Comparison of ENCODE assay signal across 9 mouse cellular contexts in genomic region chr1:125729731-125730536, GRCm38 (mm10). TPM values are rescaled to one million over a fixed set of nuclear protein-coding genes. Genes with fewer than 3 reads are reported as not detected.
DNase-seq lines count a peak whose midpoint lies in the region; ATAC-seq and TF ChIP-seq lines count a peak whose summit lies in the region.
"Had no signal": no experiment of that assay in that cellular context is flagged by ENCODE, and none has a peak within 500 bp of the region (broad histone marks: within the 10 kb centered on the region; RNA-seq: fewer than 3 reads in every experiment).

No protein-coding gene starts in this region.

- no peak overlapping the region for H3K9ac ChIP-seq in forebrain, embryonic 12.5 days
- H3K9ac ChIP-seq in heart, adult 2 months (ENCODE audit: low read depth, low read length) = no peak overlapping the region
- H3K9ac ChIP-seq: liver, embryonic 13.5 days had no signal

- no peaks in the 10 kb centered on the region for H3K79me2 ChIP-seq in heart, adult 2 months (replicated peaks; ENCODE audit: control insufficient read depth, insufficient read depth, low read length)

- ATAC-seq in forebrain, embryonic 12.5 days (ENCODE audit: low FRiP score) = peak; percentile 63
- ATAC-seq in megakaryocyte, adult 5-6 weeks (ENCODE audit: poor library complexity, severe bottlenecking) = no peak

- TF ChIP-seq EP300 in heart, adult 2 months (IDR thresholded peaks at IDR 0.05; ENCODE audit: insufficient read depth, low read depth, low read length) = no peak

- intact Hi-C loops in heart, adult 2 months (cut with DNase I) = no loop called here

- no peaks in the 10 kb centered on the region for H3K9me3 ChIP-seq in forebrain, embryonic 12.5 days
- H3K9me3 ChIP-seq in midbrain, embryonic 10.5 days (replicated peaks) = no peaks in the 10 kb centered on the region
- H3K9me3 ChIP-seq: liver, embryonic 13.5 days had no signal

- TF ChIP-seq CTCF in heart, adult 2 months (IDR thresholded peaks at IDR 0.05) = no peak

- WGBS in forebrain, embryonic 12.5 days = 52% methylated on average over 13 of the region's 13 CpGs
- 67% methylated on average over 13 of the region's 13 CpGs for WGBS in midbrain, embryonic 10.5 days
- WGBS in heart, adult 2 months = 76% methylated on average over 13 of the region's 13 CpGs

- no peak overlapping the region for H3K4me3 ChIP-seq in forebrain, embryonic 12.5 days (replicated peaks)
- no peak overlapping the region for H3K4me3 ChIP-seq in midbrain, embryonic 10.5 days
- no peak overlapping the region for H3K4me3 ChIP-seq in heart, adult 2 months
- H3K4me3 ChIP-seq: liver, embryonic 13.5 days had no signal

- H3K36me3 ChIP-seq in forebrain, embryonic 12.5 days (replicated peaks) = no peaks in the 10 kb centered on the region
- no peaks in the 10 kb centered on the region for H3K36me3 ChIP-seq in midbrain, embryonic 10.5 days
- H3K36me3 ChIP-seq in heart, adult 2 months (ENCODE audit: control insufficient read depth, insufficient read depth, low read length) = no peaks in the 10 kb centered on the region
- H3K36me3 ChIP-seq: liver, embryonic 13.5 days had no signal

- no peaks in the 10 kb centered on the region for H3K27me3 ChIP-seq in forebrain, embryonic 12.5 days
- no peaks in the 10 kb centered on the region for H3K27me3 ChIP-seq in midbrain, embryonic 10.5 days (ENCODE audit: low read depth, poor library complexity, severe bottlenecking)
- no peaks in the 10 kb centered on the region for H3K27me3 ChIP-seq in heart, adult 2 months (ENCODE audit: control insufficient read depth, insufficient read depth, low read length)
- H3K27me3 ChIP-seq: liver, embryonic 13.5 days had no signal

- no peak for TF ChIP-seq POLR2A in heart, adult 2 months (IDR thresholded peaks at IDR 0.05; ENCODE audit: insufficient read depth, low read depth, low read length)

- no peak overlapping the region for H3K27ac ChIP-seq in forebrain, embryonic 12.5 days
- no peak overlapping the region for H3K27ac ChIP-seq in midbrain, embryonic 10.5 days (replicated peaks)
- H3K27ac ChIP-seq in heart, adult 2 months = no peak overlapping the region
- H3K27ac ChIP-seq: liver, embryonic 13.5 days had no signal

- no peak overlapping the region for H3K4me2 ChIP-seq in forebrain, embryonic 12.5 days
- H3K4me2 ChIP-seq: liver, embryonic 13.5 days had no signal

- peak; percentile 26 for DNase-seq in thymus, postnatal 4 days
- DNase-seq in thymus, adult 18-20 months = no peak
- DNase-seq in midbrain, embryonic 10.5 days (ENCODE audit: low spot score) = peak; percentile 26
- no peak for DNase-seq in heart, adult 2 months
- no peak for DNase-seq in right cerebral cortex, postnatal 14 days
- DNase-seq: liver, embryonic 13.5 days had no signal

- peaks cover 7% of the 10 kb centered on the region; the same call in 1 of the 2 replicates for H3K4me1 ChIP-seq in forebrain, embryonic 12.5 days
- H3K4me1 ChIP-seq in midbrain, embryonic 10.5 days = no peaks in the 10 kb centered on the region
- H3K4me1 ChIP-seq in heart, adult 2 months (ENCODE audit: control insufficient read depth, insufficient read depth, low read length) = no peaks in the 10 kb centered on the region
- H3K4me1 ChIP-seq: liver, embryonic 13.5 days had no signal

RNA-seq across cellular contexts. Expression of gene Gpr39, which starts 53.1 kb away (rescaled TPM):
- polyA plus RNA-seq in forebrain, embryonic 12.5 days (2016; fragmentation: Nextera tagmentation; extraction: Ambion mirVana) = not detected in 2 replicates
- polyA plus RNA-seq in midbrain, embryonic 10.5 days (2016; fragmentation: Nextera tagmentation; extraction: Ambion mirVana) = not detected in 2 replicates
- not detected in 2 replicates for total RNA-seq in megakaryocyte, adult 5-6 weeks (2015)
- not detected in 2 replicates for total RNA-seq in megakaryocyte, adult 5-6 weeks (2017)
- under 1 TPM; 0.18 to 0.47 TPM for total RNA-seq in heart, adult 2 months (2021)
- polyA plus RNA-seq in heart, adult 2 months (2012; rRNA removed) = 1.3 and 1.4 TPM in 2 replicates
- total RNA-seq: hematopoietic stem cell, adult 5-6 weeks had no signal

Comparison
In these comparisons a context has a peak if more than half of its experiments do, and no peak if none do; other contexts are left out.
1. DNase-seq: peak in thymus, postnatal 4 days (single experiment) and midbrain, embryonic 10.5 days (single experiment); none in thymus, adult 18-20 months (0 of 2), heart, adult 2 months (0 of 2) and right cerebral cortex, postnatal 14 days (single experiment).